Mouse (Mus musculus): ENCODE results near the gene Gpr101.

The Gpr101 gene

DNA sequence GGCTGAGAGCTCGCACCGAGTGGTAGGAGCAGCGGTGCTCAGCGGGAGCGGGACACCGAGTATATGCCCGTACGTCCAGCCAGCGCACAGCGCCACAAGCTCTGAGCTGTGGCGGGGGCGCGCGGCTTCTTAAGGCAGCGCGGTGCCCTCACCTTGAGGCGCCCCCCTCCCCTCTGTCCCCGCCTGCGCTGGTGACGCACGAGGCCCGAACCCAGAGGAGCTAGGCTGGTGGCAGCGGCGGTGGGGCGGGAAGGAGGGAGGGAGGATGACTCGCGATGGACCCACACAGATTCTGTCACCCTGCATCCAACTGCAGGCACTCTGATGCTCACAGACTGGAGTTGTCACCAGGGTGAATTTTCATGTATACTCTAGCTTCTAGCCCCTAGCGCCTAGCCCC lies at the start of gene Gpr101:
TSS of gene Gpr101 (minus strand) at position 124 of the 400 bp plus-strand sequence.
- no peak for DNase-seq (ENCODE audit: low spot score in 2 of 2)

DNA sequence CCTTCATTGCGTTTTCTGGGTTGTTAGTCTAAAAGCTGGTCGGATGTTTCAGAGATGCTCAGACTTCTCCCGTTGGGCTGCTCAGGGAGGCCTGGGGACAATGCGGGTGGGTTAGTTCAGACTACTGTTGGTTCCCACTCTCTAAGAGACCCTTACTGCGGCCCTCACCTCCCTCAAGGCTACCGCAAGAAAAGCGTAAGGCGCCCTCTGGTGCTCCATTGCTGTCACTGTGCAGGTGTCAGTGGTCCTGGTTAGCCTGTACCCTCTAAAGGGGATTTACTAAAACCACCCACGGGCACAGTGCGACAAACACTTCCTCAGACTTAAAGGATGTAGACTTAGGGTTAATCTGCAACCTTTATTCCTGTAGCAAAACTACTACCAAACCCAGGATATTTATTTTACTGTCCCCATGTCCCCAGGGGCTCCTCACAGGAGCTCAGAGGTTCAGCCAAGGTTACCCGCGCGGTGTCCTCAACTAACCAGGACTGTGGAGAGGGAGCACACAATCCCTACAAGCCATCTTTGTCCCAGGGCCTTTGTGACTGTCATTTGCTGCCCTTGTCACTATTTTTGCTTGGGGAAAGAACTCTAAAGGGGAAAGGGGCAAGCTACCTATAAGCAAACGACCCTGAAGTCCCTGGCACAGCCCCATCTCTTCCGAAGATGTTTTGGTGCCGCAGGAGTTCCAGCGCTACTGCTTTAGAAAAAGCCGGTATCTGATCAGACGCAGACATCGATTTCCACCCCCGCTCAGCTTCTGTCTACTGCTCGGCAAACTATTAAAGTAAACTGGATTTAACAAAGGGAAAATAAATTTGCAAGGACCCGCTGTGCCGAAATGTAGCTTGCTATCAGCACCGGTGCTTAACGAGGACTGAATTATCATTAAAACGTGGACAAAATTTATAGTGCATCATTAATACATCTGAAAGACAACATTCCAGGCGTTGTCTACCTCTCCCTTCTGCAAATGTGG lies 17.8 kb upstream of the Gpr101 start:
- no peak for DNase-seq (ENCODE audit: low spot score in 2 of 2)

GRCm38 (mm10) chrX:57506247-57506646 lies 2.7 kb upstream of the Gpr101 start:
- no peak for DNase-seq (ENCODE audit: low spot score in 2 of 2)
